Mouse (Mus musculus) CD4-positive, CD25-positive, alpha-beta regulatory T cell, adult 2 months (primary cell): ENCODE data around the gene Lamb1.

Experiments
- DNase-seq: peaks from one replicate; pipeline ENCODE4 v3.0.0-alpha.2; 2012; ENCODE audit warnings: low read depth, low spot score

Gene Lamb1

GRCm38 (mm10) chr12:31252259-31252658, 12.8 kb upstream of the Lamb1 start:
- no peak for DNase-seq

GRCm38 (mm10) chr12:31254978-31255377, 10.1 kb upstream of the Lamb1 start:
- DNase-seq, result no peak

GRCm38 (mm10) chr12:31256121-31256903, 8.7 kb upstream of the Lamb1 start:
- no peak for DNase-seq

GRCm38 (mm10) chr12:31261882-31262281, 3.2 kb upstream of the Lamb1 start:
- DNase-seq, result no peak

GRCm38 (mm10) chr12:31263921-31264320, 1.1 kb upstream of the Lamb1 start:
- DNase-seq, result no peak

GRCm38 (mm10) chr12:31265722-31266431, 843 bp downstream of the Lamb1 start:
- no peak for DNase-seq

GRCm38 (mm10) chr12:31266686-31267085, 1.7 kb downstream of the Lamb1 start:
- DNase-seq, result no peak

- no peak for DNase-seq
These were observed 2.3 kb downstream of the Lamb1 start for GRCm38 (mm10) chr12:31267363-31267762.

- no peak for DNase-seq
These were observed 3.3 kb downstream of the Lamb1 start for GRCm38 (mm10) chr12:31268315-31268714.

- DNase-seq, result no peak
These were observed 4.1 kb downstream of the Lamb1 start for GRCm38 (mm10) chr12:31269020-31269597.

- no peak for DNase-seq
These were observed 5.3 kb downstream of the Lamb1 start for GRCm38 (mm10) chr12:31270361-31270760.

- no peak for DNase-seq
These were observed 5.7 kb downstream of the Lamb1 start for GRCm38 (mm10) chr12:31270776-31271175.

GRCm38 (mm10) chr12:31271361-31272011, 6.5 kb downstream of the Lamb1 start:
- DNase-seq, result no peak

- DNase-seq, result no peak
These were observed 7.1 kb downstream of the Lamb1 start for GRCm38 (mm10) chr12:31272012-31272735.

GRCm38 (mm10) chr12:31272846-31273245, 7.8 kb downstream of the Lamb1 start:
- no peak for DNase-seq

GRCm38 (mm10) chr12:31273646-31274045, 8.6 kb downstream of the Lamb1 start:
- no peak for DNase-seq

GRCm38 (mm10) chr12:31275411-31275810, 10.4 kb downstream of the Lamb1 start:
- no peak for DNase-seq

- no peak for DNase-seq
These were observed 13.2 kb downstream of the Lamb1 start for GRCm38 (mm10) chr12:31278270-31278669.

GRCm38 (mm10) chr12:31280318-31280717, 15.3 kb downstream of the Lamb1 start:
- no peak for DNase-seq

GRCm38 (mm10) chr12:31281100-31281591, 16.1 kb downstream of the Lamb1 start:
- no peak for DNase-seq

GRCm38 (mm10) chr12:31282241-31282640, 17.2 kb downstream of the Lamb1 start:
- no peak for DNase-seq
